In genomic region chr9:99009898-99010199, GRCm38 (mm10) we compare ENCODE assay signal across 36 mouse cellular contexts. TPM values are rescaled to one million over a fixed set of nuclear protein-coding genes. Genes with fewer than 3 reads are reported as not detected.
DNase-seq lines count a peak whose midpoint lies in the region; ATAC-seq and TF ChIP-seq lines count a peak whose summit lies in the region.
"Had no signal": no experiment of that assay in that cellular context is flagged by ENCODE, and none has a peak within 500 bp of the region (broad histone marks: within the 10 kb centered on the region; RNA-seq: fewer than 3 reads in every experiment).

No protein-coding gene starts in this region.

- no peaks in the 10 kb centered on the region for H3K9me3 ChIP-seq in forebrain, embryonic 13.5 days (replicated peaks)
- H3K9me3 ChIP-seq: embryonic facial prominence, embryonic 12.5 days; heart, embryonic 10.5 days; heart, embryonic 15.5 days; midbrain, embryonic 12.5 days; neural tube, embryonic 13.5 days had no signal

- TF ChIP-seq POLR2A in spleen, adult 2 months (IDR thresholded peaks at IDR 0.05; ENCODE audit: low read depth, low read length) = no peak
- no peak for TF ChIP-seq POLR2A in bone marrow, adult 2 months (IDR thresholded peaks at IDR 0.05; ENCODE audit: borderline replicate concordance, control insufficient read depth, low read depth, low read length)
- no peak for TF ChIP-seq POLR2A in small intestine, adult 2 months (IDR thresholded peaks at IDR 0.05; ENCODE audit: low read depth, low read length)

- no peak for DNase-seq in spleen, adult 2 months (ENCODE audit: low read depth in 1 of 2, low spot score in 2 of 2)
- no peak for DNase-seq in spleen, postnatal 10 days (ENCODE audit: low spot score in 2 of 2)
- DNase-seq in urinary bladder, postnatal 4 days (ENCODE audit: low spot score in 2 of 2) = no peak
- no peak for DNase-seq in right cerebral cortex, adult 2 months (ENCODE audit: low spot score in 2 of 2)
- DNase-seq: adrenal gland, postnatal 14 days; cerebellum, adult 18-20 months; cerebellum, postnatal 25 days; kidney, adult 8-10 months; kidney, postnatal 10 days; layer of hippocampus, adult 9-11 months; liver; lung, adult 2 months; lung, postnatal 10 days; thymus, adult 18-20 months had no signal

- TF ChIP-seq CTCF in spleen, adult 2 months (IDR thresholded peaks at IDR 0.05; ENCODE audit: extremely low read depth, insufficient read depth, insufficient read length, insufficient replicate concordance) = no peak
- TF ChIP-seq CTCF in bone marrow, adult 2 months (IDR thresholded peaks at IDR 0.05; ENCODE audit: control insufficient read depth, insufficient read depth, low read length) = no peak
- no peak for TF ChIP-seq CTCF in small intestine, adult 2 months (IDR thresholded peaks at IDR 0.05; ENCODE audit: extremely low read depth, insufficient read length, insufficient replicate concordance, low read depth, low read length)

- peak overlapping the region; percentile 1; the same call in 1 of the 2 replicates for H3K27ac ChIP-seq in spleen, adult 2 months (ENCODE audit: insufficient read depth, low read length)
- H3K27ac ChIP-seq in bone marrow, adult 2 months (ENCODE audit: control insufficient read depth, insufficient read depth, low read depth, low read length, poor library complexity) = peak overlapping the region; percentile 49
- H3K27ac ChIP-seq in small intestine, adult 2 months (ENCODE audit: insufficient read depth, low read depth, low read length) = no peak overlapping the region
- H3K27ac ChIP-seq in forebrain, embryonic 13.5 days = no peak overlapping the region
- H3K27ac ChIP-seq: embryonic facial prominence, embryonic 12.5 days; heart, embryonic 10.5 days; heart, embryonic 15.5 days; liver, embryonic 14.5 days; midbrain, embryonic 12.5 days; neural tube, embryonic 13.5 days; stomach, postnatal 0 days had no signal

- H3K27me3 ChIP-seq in spleen, adult 2 months (ENCODE audit: control insufficient read depth, insufficient read depth, low read length) = no peaks in the 10 kb centered on the region
- no peaks in the 10 kb centered on the region for H3K27me3 ChIP-seq in small intestine, adult 2 months (ENCODE audit: control insufficient read depth, insufficient read depth, low read length)
- H3K27me3 ChIP-seq in forebrain, embryonic 13.5 days = no peaks in the 10 kb centered on the region
- H3K27me3 ChIP-seq: embryonic facial prominence, embryonic 12.5 days; heart, embryonic 15.5 days; midbrain, embryonic 12.5 days; neural tube, embryonic 13.5 days had no signal

- peak overlapping the region; percentile 10; the same call in 1 of the 2 replicates for H3K4me3 ChIP-seq in spleen, adult 2 months (ENCODE audit: extremely low read depth, insufficient read depth, insufficient read length)
- H3K4me3 ChIP-seq in bone marrow, adult 2 months (replicated peaks; ENCODE audit: control insufficient read depth, low read depth, low read length) = peak overlapping the region; percentile 45
- peak overlapping the region; percentile 43 for H3K4me3 ChIP-seq in small intestine, adult 2 months (ENCODE audit: low read depth, low read length)
- no peak overlapping the region for H3K4me3 ChIP-seq in forebrain, embryonic 13.5 days
- H3K4me3 ChIP-seq: embryonic facial prominence, embryonic 12.5 days; heart, embryonic 10.5 days; heart, embryonic 15.5 days; midbrain, embryonic 12.5 days; neural tube, embryonic 13.5 days had no signal

- peak; percentile 33 for ATAC-seq in megakaryocyte, adult 5-6 weeks (ENCODE audit: poor library complexity, severe bottlenecking)
- no peak for ATAC-seq in forebrain, embryonic 13.5 days
- ATAC-seq: forebrain, embryonic 16.5 days; hindbrain, embryonic 16.5 days; intestine, embryonic 16.5 days had no signal

- no peak overlapping the region for H3K9ac ChIP-seq in forebrain, embryonic 13.5 days
- H3K9ac ChIP-seq: embryonic facial prominence, embryonic 12.5 days; heart, embryonic 15.5 days; liver, embryonic 14.5 days; midbrain, embryonic 12.5 days; neural tube, embryonic 13.5 days had no signal

- 81% methylated on average over 3 of the region's 3 CpGs for WGBS in spleen, adult 2 months
- WGBS in bone marrow, adult 2 months = 30% methylated on average over 3 of the region's 3 CpGs
- 92% methylated on average over 3 of the region's 3 CpGs for WGBS in small intestine, adult 2 months
- WGBS in forebrain, embryonic 13.5 days = 100% methylated on average over 3 of the region's 3 CpGs

- no peak overlapping the region for H3K4me2 ChIP-seq in forebrain, embryonic 13.5 days
- H3K4me2 ChIP-seq: embryonic facial prominence, embryonic 12.5 days; heart, embryonic 15.5 days; midbrain, embryonic 12.5 days; neural tube, embryonic 13.5 days had no signal

- H3K4me1 ChIP-seq in spleen, adult 2 months (ENCODE audit: control insufficient read depth, insufficient read depth, insufficient read length) = no peaks in the 10 kb centered on the region
- H3K4me1 ChIP-seq in bone marrow, adult 2 months (ENCODE audit: control insufficient read depth, insufficient read depth, low read length) = peaks cover 1% of the 10 kb centered on the region; the same call in 1 of the 2 replicates
- peaks cover 2% of the 10 kb centered on the region; the same call in 1 of the 2 replicates for H3K4me1 ChIP-seq in small intestine, adult 2 months (ENCODE audit: control insufficient read depth, insufficient read depth, insufficient read length, low read length)
- no peaks in the 10 kb centered on the region for H3K4me1 ChIP-seq in forebrain, embryonic 13.5 days
- H3K4me1 ChIP-seq: embryonic facial prominence, embryonic 12.5 days; heart, embryonic 10.5 days; heart, embryonic 15.5 days; midbrain, embryonic 12.5 days had no signal

- H3K36me3 ChIP-seq in spleen, adult 2 months (ENCODE audit: control insufficient read depth, insufficient read depth, low read length) = peaks cover 3% of the 10 kb centered on the region; the same call in 1 of the 2 replicates
- H3K36me3 ChIP-seq in small intestine, adult 2 months (ENCODE audit: control insufficient read depth, insufficient read depth, low read length) = peaks cover 26% of the 10 kb centered on the region
- H3K36me3 ChIP-seq in forebrain, embryonic 13.5 days (ENCODE audit: poor library complexity, severe bottlenecking) = peaks cover 13% of the 10 kb centered on the region
- H3K36me3 ChIP-seq: heart, embryonic 10.5 days had no signal

RNA-seq across cellular contexts. Expression of gene Faim, which starts 23.7 kb away (rescaled TPM):
- 2.9 and 4.6 TPM in 2 replicates for polyA plus RNA-seq in spleen, adult 2 months (2012; rRNA removed)
- 11.9 and 13.4 TPM in 2 replicates for polyA plus RNA-seq in bone marrow, adult 2 months (2011; ENCODE audit: insufficient read depth, insufficient read length, low replicate concordance, missing spikeins)
- total RNA-seq in megakaryocyte, adult 5-6 weeks (2015) = 55.0 and 74.1 TPM in 2 replicates
- total RNA-seq in megakaryocyte, adult 5-6 weeks (2017) = 145 and 158 TPM in 2 replicates
- polyA plus RNA-seq in small intestine, adult 2 months (2012; rRNA removed) = 0.85 and 1.2 TPM in 2 replicates
- 84.6 and 97.0 TPM in 2 replicates for polyA plus RNA-seq in forebrain, embryonic 13.5 days (2015; fragmentation: Nextera tagmentation; extraction: Ambion mirVana)

RNA-seq across cellular contexts. Expression of gene Gm1123, which starts 25.7 kb away (rescaled TPM):
- polyA plus RNA-seq in spleen, adult 2 months (2012; rRNA removed) = 0.05 TPM in 1 of 2 replicates, not detected in the other
- polyA plus RNA-seq in bone marrow, adult 2 months (2011; ENCODE audit: insufficient read depth, insufficient read length, low replicate concordance, missing spikeins) = not detected in 2 replicates
- total RNA-seq in megakaryocyte, adult 5-6 weeks (2015) = 0.29 TPM in 1 of 2 replicates, not detected in the other
- 0.81 TPM in 1 of 2 replicates, not detected in the other for total RNA-seq in megakaryocyte, adult 5-6 weeks (2017)
- polyA plus RNA-seq in small intestine, adult 2 months (2012; rRNA removed) = 39.4 and 90.3 TPM in 2 replicates
- 0.14 TPM in 1 of 2 replicates, not detected in the other for polyA plus RNA-seq in forebrain, embryonic 13.5 days (2015; fragmentation: Nextera tagmentation; extraction: Ambion mirVana)
- total RNA-seq: adrenal gland, postnatal 14 days; gastrocnemius, adult 8-10 months; heart, postnatal 25 days; left cerebral cortex, postnatal 14 days; midbrain, postnatal 0 days had no signal
- polyA plus RNA-seq: embryonic facial prominence, embryonic 12.5 days; forebrain, embryonic 16.5 days; gonadal fat pad, adult 2 months; heart, embryonic 10.5 days; hindbrain, embryonic 11.5 days; limb, embryonic 11.5 days; lung, adult 2 months; macrophage; midbrain, embryonic 12.5 days had no signal

RNA-seq across cellular contexts. Expression of gene Foxl2, which starts 54.8 kb away (rescaled TPM):
- not detected in 2 replicates for polyA plus RNA-seq in spleen, adult 2 months (2012; rRNA removed)
- polyA plus RNA-seq in bone marrow, adult 2 months (2011; ENCODE audit: insufficient read depth, insufficient read length, low replicate concordance, missing spikeins) = not detected in 2 replicates
- total RNA-seq in megakaryocyte, adult 5-6 weeks (2015) = not detected in 2 replicates
- not detected in 2 replicates for total RNA-seq in megakaryocyte, adult 5-6 weeks (2017)
- polyA plus RNA-seq in small intestine, adult 2 months (2012; rRNA removed) = 0.08 TPM in 1 of 2 replicates, not detected in the other
- polyA plus RNA-seq in forebrain, embryonic 13.5 days (2015; fragmentation: Nextera tagmentation; extraction: Ambion mirVana) = 0.34 TPM in 2 replicates
- total RNA-seq: adrenal gland, postnatal 14 days; gastrocnemius, adult 8-10 months; heart, postnatal 25 days had no signal
- polyA plus RNA-seq: heart, embryonic 15.5 days; intestine, embryonic 16.5 days; limb, embryonic 11.5 days; liver, embryonic 14.5 days; lung, adult 2 months; macrophage; stomach, postnatal 0 days had no signal

Comparison
In these comparisons a context has a peak if more than half of its experiments do, and no peak if none do; other contexts are left out.
1. H3K27ac ChIP-seq: peak in spleen, adult 2 months (single experiment) and bone marrow, adult 2 months (single experiment); none in small intestine, adult 2 months (single experiment) and forebrain, embryonic 13.5 days (single experiment).
2. RNA of gene Gm1123, which starts 25.7 kb away (polyA plus RNA-seq): 39.4 to 90.3 TPM in small intestine, adult 2 months; not detected in bone marrow, adult 2 months, 0.14 TPM in forebrain, embryonic 13.5 days and 0.05 TPM in spleen, adult 2 months; every median in the first group is over 10 times any median in the second.